Mouse (Mus musculus) forebrain, embryonic 13.5 days (tissue): ENCODE measurements around the gene Mcf2. TPM values are rescaled to one million over a fixed set of nuclear protein-coding genes. Genes with fewer than 3 reads are reported as not detected.
A peak's percentile ranks its signal among the peaks of the same experiment; 100 is the strongest.

ENCODE experiments used
- ATAC-seq: fragments of 200-750 bp; cut with Nextera tagmentation; 2 replicates; pipeline ENCODE4 v1.8.0; 2017
- H3K27ac ChIP-seq: fragments of 300-500 bp; sonication (generic); 2 replicates; pipeline ENCODE4 v1.5.1; 2015; ENCODE audit warnings: inconsistent platforms, mild to moderate bottlenecking, moderate library complexity
- H3K27me3 ChIP-seq: fragments of 300-500 bp; sonication (generic); 2 replicates; pipeline ENCODE4 v1.6.1; 2015; ENCODE audit warnings: mild to moderate bottlenecking, inconsistent platforms
- H3K36me3 ChIP-seq: fragments of 300-500 bp; sonication (generic); 2 replicates; pipeline ENCODE4 v1.6.1; 2015; ENCODE audit warnings: mild to moderate bottlenecking, inconsistent platforms; ENCODE audit not compliant: poor library complexity, severe bottlenecking
- H3K4me1 ChIP-seq: fragments of 300-500 bp; sonication (generic); 2 replicates; pipeline ENCODE4 v1.6.1; 2015; ENCODE audit warnings: inconsistent platforms
- H3K4me2 ChIP-seq: fragments of 300-500 bp; sonication (generic); 2 replicates; pipeline ENCODE4 v1.6.1; 2015; ENCODE audit warnings: inconsistent platforms, mild to moderate bottlenecking, moderate library complexity
- H3K4me3 ChIP-seq: fragments of 300-500 bp; sonication (generic); 2 replicates; pipeline ENCODE4 v1.5.1; 2015; ENCODE audit warnings: mild to moderate bottlenecking, inconsistent platforms
- H3K9ac ChIP-seq: fragments of 300-500 bp; sonication (generic); 2 replicates; pipeline ENCODE4 v1.6.1; 2015; ENCODE audit warnings: mild to moderate bottlenecking, inconsistent platforms
- H3K9me3 ChIP-seq: fragments of 300-500 bp; sonication (generic); replicated peaks from 2 replicates; pipeline ENCODE4 v1.6.1; 2016; ENCODE audit warnings: inconsistent platforms
- WGBS: fragments of 180-500 bp; shearing (Covaris S2); methylation state at CpG from one replicate; pipeline ENCODE4 v1.1.7; 2015; 5-methylcytosine and 5-hydroxymethylcytosine counted together
- polyA plus RNA-seq: library from polyadenylated mRNA; unstranded; fragments of >200 nt; fragmentation: Nextera tagmentation; extraction: Ambion mirVana; gene quantifications from 2 replicates; pipeline ENCODE4 v1.2.1, GENCODE M21; 2015

The Mcf2 gene
- 0.67 and 0.69 TPM in 2 replicates for polyA plus RNA-seq

GRCm38 (mm10) chrX:60178744-60179458 is at the start of gene Mcf2:
TSS of gene Mcf2 (minus strand) at chrX:60179089.
- H3K4me2 ChIP-seq, result peak within 1 kb of the TSS; percentile 77
- H3K36me3 ChIP-seq, result no peaks in the 10 kb centered on the region
- peak within 1 kb of the TSS; percentile 45 for H3K4me3 ChIP-seq
- H3K9ac ChIP-seq, result peak within 1 kb of the TSS; percentile 51
- H3K27ac ChIP-seq, result no peak within 1 kb of the TSS
- WGBS, result 18% methylated on average over 27 of the region's 28 CpGs
- H3K4me1 ChIP-seq, result no peaks in the 10 kb centered on the region; the same call in 1 of the 2 replicates
- peaks cover 3% of the 10 kb centered on the region; the same call in 1 of the 2 replicates for H3K27me3 ChIP-seq
- H3K9me3 ChIP-seq, result no peaks in the 10 kb centered on the region
- peak; percentile 79 for ATAC-seq

GRCm38 (mm10) chrX:60187726-60188125 is 8.8 kb upstream of the Mcf2 start:
- no peak overlapping the region for H3K4me3 ChIP-seq
- H3K27me3 ChIP-seq, result no peaks in the 10 kb centered on the region
- no peaks in the 10 kb centered on the region for H3K36me3 ChIP-seq
- H3K27ac ChIP-seq, result no peak overlapping the region
- ATAC-seq, result no peak
- WGBS, result 50% methylated on average over 1 of the region's 1 CpGs
- no peaks in the 10 kb centered on the region for H3K9me3 ChIP-seq
- H3K9ac ChIP-seq, result no peak overlapping the region
- H3K4me1 ChIP-seq, result no peaks in the 10 kb centered on the region
- no peak overlapping the region for H3K4me2 ChIP-seq

- Histone ChIP-seq H3K4me2 (no peak overlapping the region), H3K4me3 (no peak overlapping the region), H3K9me3 (no peaks in the 10 kb centered on the region), H3K27me3 (peaks cover 3% of the 10 kb centered on the region; the same call in 1 of the 2 replicates), H3K4me1 (no peaks in the 10 kb centered on the region; the same call in 1 of the 2 replicates), H3K27ac (no peak overlapping the region), H3K36me3 (no peaks in the 10 kb centered on the region), H3K9ac (no peak overlapping the region)
- no peak for ATAC-seq
- 39% methylated on average over 3 of the region's 3 CpGs for WGBS
These were observed 3.7 kb upstream of the Mcf2 start for GRCm38 (mm10) chrX:60182611-60183010.

- peak; percentile 70 for ATAC-seq
- peak overlapping the region; percentile 51 for H3K9ac ChIP-seq
- H3K9me3 ChIP-seq, result no peaks in the 10 kb centered on the region
- H3K4me1 ChIP-seq, result no peaks in the 10 kb centered on the region; the same call in 1 of the 2 replicates
- peak overlapping the region; percentile 77 for H3K4me2 ChIP-seq
- H3K27ac ChIP-seq, result no peak overlapping the region
- H3K36me3 ChIP-seq, result no peaks in the 10 kb centered on the region
- H3K4me3 ChIP-seq, result peak overlapping the region; percentile 45
- H3K27me3 ChIP-seq, result peaks cover 3% of the 10 kb centered on the region; the same call in 1 of the 2 replicates
- 7% methylated on average over 18 of the region's 19 CpGs for WGBS
These were observed 705 bp downstream of the Mcf2 start for GRCm38 (mm10) chrX:60178025-60178743.

GRCm38 (mm10) chrX:60170106-60170505 is 8.8 kb downstream of the Mcf2 start:
- WGBS, result 87% methylated on average over 5 of the region's 5 CpGs
- no peaks in the 10 kb centered on the region for H3K27me3 ChIP-seq
- no peaks in the 10 kb centered on the region for H3K36me3 ChIP-seq
- no peak overlapping the region for H3K4me2 ChIP-seq
- H3K9me3 ChIP-seq, result no peaks in the 10 kb centered on the region
- H3K4me1 ChIP-seq, result no peaks in the 10 kb centered on the region
- H3K9ac ChIP-seq, result no peak overlapping the region
- no peak overlapping the region for H3K4me3 ChIP-seq
- no peak overlapping the region for H3K27ac ChIP-seq
- no peak for ATAC-seq

GRCm38 (mm10) chrX:60169511-60169910 is 9.4 kb downstream of the Mcf2 start:
- Histone ChIP-seq H3K4me3 (no peak overlapping the region), H3K27me3 (no peaks in the 10 kb centered on the region), H3K27ac (no peak overlapping the region), H3K36me3 (no peaks in the 10 kb centered on the region), H3K4me1 (no peaks in the 10 kb centered on the region), H3K9ac (no peak overlapping the region), H3K9me3 (no peaks in the 10 kb centered on the region), H3K4me2 (no peak overlapping the region)
- ATAC-seq, result no peak
- WGBS, result 77% methylated on average over 2 of the region's 2 CpGs

GRCm38 (mm10) chrX:60168796-60169195 is 10.1 kb downstream of the Mcf2 start:
- Histone ChIP-seq H3K27me3 (no peaks in the 10 kb centered on the region), H3K9ac (no peak overlapping the region), H3K4me2 (no peak overlapping the region), H3K4me3 (no peak overlapping the region), H3K4me1 (no peaks in the 10 kb centered on the region), H3K36me3 (no peaks in the 10 kb centered on the region), H3K27ac (no peak overlapping the region), H3K9me3 (no peaks in the 10 kb centered on the region)
- WGBS, result 76% methylated on average over 2 of the region's 2 CpGs
- no peak for ATAC-seq

- Histone ChIP-seq H3K4me1 (no peaks in the 10 kb centered on the region), H3K4me3 (peak overlapping the region; percentile 31), H3K36me3 (no peaks in the 10 kb centered on the region), H3K9me3 (no peaks in the 10 kb centered on the region), H3K27ac (no peak overlapping the region), H3K4me2 (peak overlapping the region; percentile 46), H3K27me3 (no peaks in the 10 kb centered on the region), H3K9ac (peak overlapping the region; percentile 34; the same call in 1 of the 2 replicates)
- ATAC-seq, result peak; percentile 79
- WGBS, result 12% methylated on average over 13 of the region's 13 CpGs
These were observed 31.5 kb downstream of the Mcf2 start for GRCm38 (mm10) chrX:60147268-60147974.

GRCm38 (mm10) chrX:60075359-60075758 is 103.5 kb downstream of the Mcf2 start:
- no peak for ATAC-seq
- no peak overlapping the region for H3K9ac ChIP-seq
- WGBS, result 39% methylated on average over 1 of the region's 1 CpGs

GRCm38 (mm10) chrX:60055185-60055584 is 123.7 kb downstream of the Mcf2 start:
- Histone ChIP-seq H3K4me1 (no peaks in the 10 kb centered on the region), H3K27me3 (no peaks in the 10 kb centered on the region), H3K9me3 (no peaks in the 10 kb centered on the region), H3K36me3 (no peaks in the 10 kb centered on the region), H3K9ac (no peak overlapping the region), H3K4me2 (no peak overlapping the region), H3K4me3 (no peak overlapping the region), H3K27ac (no peak overlapping the region)
- 90% methylated on average over 9 of the region's 9 CpGs for WGBS
- ATAC-seq, result no peak

More at GRCm38 (mm10) chrX:60075359-60075758, 103.5 kb downstream of the Mcf2 start:
- H3K4me1 ChIP-seq, result no peaks in the 10 kb centered on the region
- H3K4me2 ChIP-seq, result no peak overlapping the region
- no peaks in the 10 kb centered on the region for H3K9me3 ChIP-seq
- H3K36me3 ChIP-seq, result no peaks in the 10 kb centered on the region
- no peak overlapping the region for H3K4me3 ChIP-seq
- H3K27ac ChIP-seq, result no peak overlapping the region
- no peaks in the 10 kb centered on the region for H3K27me3 ChIP-seq

GRCm38 (mm10) chrX:60054745-60055144 is 124.1 kb downstream of the Mcf2 start:
- H3K27ac ChIP-seq, result no peak overlapping the region
- 93% methylated on average over 1 of the region's 1 CpGs for WGBS
- H3K27me3 ChIP-seq, result no peaks in the 10 kb centered on the region
- H3K9ac ChIP-seq, result no peak overlapping the region
- no peak overlapping the region for H3K4me3 ChIP-seq
- no peaks in the 10 kb centered on the region for H3K4me1 ChIP-seq
- no peaks in the 10 kb centered on the region for H3K9me3 ChIP-seq
- no peaks in the 10 kb centered on the region for H3K36me3 ChIP-seq
- no peak overlapping the region for H3K4me2 ChIP-seq
- no peak for ATAC-seq

GRCm38 (mm10) chrX:60026654-60027053 is 152.2 kb downstream of the Mcf2 start:
- Histone ChIP-seq H3K4me1 (no peaks in the 10 kb centered on the region), H3K4me3 (no peak overlapping the region), H3K9me3 (no peaks in the 10 kb centered on the region), H3K4me2 (no peak overlapping the region), H3K9ac (no peak overlapping the region), H3K27me3 (no peaks in the 10 kb centered on the region), H3K27ac (no peak overlapping the region), H3K36me3 (no peaks in the 10 kb centered on the region)
- 12% methylated on average over 3 of the region's 3 CpGs for WGBS
- ATAC-seq, result peak; percentile 43; the same call in 1 of the 2 replicates
